ENCODE assay signal across 7 mouse cellular contexts in genomic region chr11:111536040-111536836, GRCm38 (mm10).
A peak's percentile ranks its signal among the peaks of the same experiment; 100 is the strongest.
DNase-seq lines count a peak whose midpoint lies in the region; ATAC-seq and TF ChIP-seq lines count a peak whose summit lies in the region.

No protein-coding gene starts in this region.

- no peaks in the 10 kb centered on the region; the same call in 1 of the 2 replicates for H3K27me3 ChIP-seq in embryonic facial prominence, embryonic 10.5 days (replicated peaks; ENCODE audit: low read depth, poor library complexity, severe bottlenecking)
- H3K27me3 ChIP-seq in hindbrain, postnatal 0 days (ENCODE audit: insufficient read depth, low read length): no peaks in the 10 kb centered on the region
- H3K27me3 ChIP-seq in liver, embryonic 14.5 days (ENCODE audit: control insufficient read depth, insufficient read depth, low read length): no peaks in the 10 kb centered on the region; the same call in 1 of the 2 replicates

- H3K27ac ChIP-seq in embryonic facial prominence, embryonic 10.5 days (replicated peaks): no peak overlapping the region
- no peak overlapping the region for H3K27ac ChIP-seq in hindbrain, postnatal 0 days
- no peak overlapping the region for H3K27ac ChIP-seq in liver, embryonic 14.5 days

- peak overlapping the region; percentile 25 for H3K4me2 ChIP-seq in hindbrain, postnatal 0 days (ENCODE audit: low read depth, low read length)
- no peak overlapping the region for H3K4me2 ChIP-seq in liver, embryonic 14.5 days (ENCODE audit: low read depth)

- peaks cover 32% of the 10 kb centered on the region for H3K4me1 ChIP-seq in embryonic facial prominence, embryonic 10.5 days
- H3K4me1 ChIP-seq in hindbrain, postnatal 0 days (ENCODE audit: insufficient read depth, low read length): no peaks in the 10 kb centered on the region
- H3K4me1 ChIP-seq in liver, embryonic 14.5 days (replicated peaks; ENCODE audit: control insufficient read depth in 2 of 2, insufficient read depth in 2 of 2, low read length in 1 of 2): no peaks in the 10 kb centered on the region

- TF ChIP-seq CTCF in hindbrain, postnatal 0 days (IDR thresholded peaks at IDR 0.05; ENCODE audit: low read depth): peak; percentile 87
- TF ChIP-seq CTCF in liver, embryonic 14.5 days (IDR thresholded peaks at IDR 0.05; ENCODE audit: low read depth): peak; percentile 54; the same call in 1 of the 2 replicates

- peak; percentile 54 for DNase-seq in thymus, postnatal 0 days (ENCODE audit: low spot score)
- DNase-seq in thymus, adult 18-20 months: no peak
- peak; percentile 13 for DNase-seq in adrenal gland, adult 2 months
- DNase-seq in embryonic facial prominence, embryonic 10.5 days (ENCODE audit: low spot score): peak; percentile 75
- peak; percentile 87 for DNase-seq in hindbrain, postnatal 0 days (ENCODE audit: low spot score)
- DNase-seq in liver, embryonic 14.5 days (ENCODE audit: low read depth in 3 of 3, low spot score in 3 of 3): peak in 1 of 3 experiments; percentile 24
- peak; percentile 79 for DNase-seq in retina, postnatal 1 day

- 40% methylated on average over 17 of the region's 17 CpGs for WGBS in embryonic facial prominence, embryonic 10.5 days
- WGBS in hindbrain, postnatal 0 days: 44% methylated on average over 17 of the region's 17 CpGs
- WGBS in liver, embryonic 14.5 days (ENCODE audit: insufficient replicate concordance): 45% methylated on average over 17 of the region's 17 CpGs

- H3K9ac ChIP-seq in hindbrain, postnatal 0 days (replicated peaks; ENCODE audit: low read length): no peak overlapping the region
- H3K9ac ChIP-seq in liver, embryonic 14.5 days (replicated peaks): no peak overlapping the region

- peak overlapping the region; percentile 28; the same call in 1 of the 2 replicates for H3K4me3 ChIP-seq in embryonic facial prominence, embryonic 10.5 days
- H3K4me3 ChIP-seq in hindbrain, postnatal 0 days (ENCODE audit: low read length): no peak overlapping the region
- no peak overlapping the region for H3K4me3 ChIP-seq in liver, embryonic 14.5 days (ENCODE audit: insufficient read depth in 1 of 2, low read depth in 2 of 2, low read length in 2 of 2)

- no peaks in the 10 kb centered on the region for H3K36me3 ChIP-seq in embryonic facial prominence, embryonic 10.5 days (replicated peaks)
- H3K36me3 ChIP-seq in hindbrain, postnatal 0 days (ENCODE audit: insufficient read depth, low read length): no peaks in the 10 kb centered on the region
- no peaks in the 10 kb centered on the region for H3K36me3 ChIP-seq in liver, embryonic 14.5 days (replicated peaks; ENCODE audit: control insufficient read depth, insufficient read depth, low read depth)

- no peaks in the 10 kb centered on the region for H3K9me3 ChIP-seq in embryonic facial prominence, embryonic 10.5 days
- H3K9me3 ChIP-seq in hindbrain, postnatal 0 days (ENCODE audit: low read length): no peaks in the 10 kb centered on the region
- H3K9me3 ChIP-seq in liver, embryonic 14.5 days (ENCODE audit: control insufficient read depth, low read length): no peaks in the 10 kb centered on the region

- no peak for TF ChIP-seq EP300 in liver, embryonic 14.5 days (IDR thresholded peaks at IDR 0.05; ENCODE audit: low read depth)

- ATAC-seq in hindbrain, postnatal 0 days: no peak
- no peak for ATAC-seq in liver, embryonic 14.5 days (ENCODE audit: insufficient read depth)

Comparison
In these comparisons a context has a peak if more than half of its experiments do, and no peak if none do; other contexts are left out.
1. DNase-seq: peak in thymus, postnatal 0 days (single experiment), adrenal gland, adult 2 months (single experiment), embryonic facial prominence, embryonic 10.5 days (single experiment), hindbrain, postnatal 0 days (single experiment) and retina, postnatal 1 day (single experiment); none in thymus, adult 18-20 months (0 of 2).